Mouse (Mus musculus): ENCODE measurements at regions not wholly inside any gene's neighbourhood (a gene's known extent, or its start where the extent isn't known, plus 50 kb on each side); places are given as distances from the start of the nearest gene placed in this dataset.

- no peak for TF ChIP-seq GATA1 (IDR thresholded peaks at IDR 0.05; ENCODE audit: borderline replicate concordance, low read length)
- no peak for TF ChIP-seq FLI1 (IDR thresholded peaks at IDR 0.05; ENCODE audit: low read length)
Measured at GRCm38 (mm10) chr2:51241573-51241972, 92.7 kb upstream of the Rnd3 start.

Data from megakaryocyte, embryonic 14.5 days (primary cell).